Mouse (Mus musculus): ENCODE results near the gene Acp2.

- no peak for TF ChIP-seq POLR2A (IDR thresholded peaks at IDR 0.05; ENCODE audit: low read depth, low read length)
- no peak for TF ChIP-seq CTCF (IDR thresholded peaks at IDR 0.05; ENCODE audit: extremely low read depth, insufficient read length, insufficient replicate concordance, low read depth, low read length)
These were observed 27.1 kb downstream of the Acp2 start for GRCm38 (mm10) chr2:91229735-91230134.

All from small intestine, adult 2 months (tissue).